Mouse (Mus musculus) cerebellum, adult 11 months (tissue): ENCODE measurements around the gene Irak1.

ENCODE experiments used
- DNase-seq: peaks from one replicate; pipeline ENCODE4 v3.0.0; 2022

Gene Irak1

DNA sequence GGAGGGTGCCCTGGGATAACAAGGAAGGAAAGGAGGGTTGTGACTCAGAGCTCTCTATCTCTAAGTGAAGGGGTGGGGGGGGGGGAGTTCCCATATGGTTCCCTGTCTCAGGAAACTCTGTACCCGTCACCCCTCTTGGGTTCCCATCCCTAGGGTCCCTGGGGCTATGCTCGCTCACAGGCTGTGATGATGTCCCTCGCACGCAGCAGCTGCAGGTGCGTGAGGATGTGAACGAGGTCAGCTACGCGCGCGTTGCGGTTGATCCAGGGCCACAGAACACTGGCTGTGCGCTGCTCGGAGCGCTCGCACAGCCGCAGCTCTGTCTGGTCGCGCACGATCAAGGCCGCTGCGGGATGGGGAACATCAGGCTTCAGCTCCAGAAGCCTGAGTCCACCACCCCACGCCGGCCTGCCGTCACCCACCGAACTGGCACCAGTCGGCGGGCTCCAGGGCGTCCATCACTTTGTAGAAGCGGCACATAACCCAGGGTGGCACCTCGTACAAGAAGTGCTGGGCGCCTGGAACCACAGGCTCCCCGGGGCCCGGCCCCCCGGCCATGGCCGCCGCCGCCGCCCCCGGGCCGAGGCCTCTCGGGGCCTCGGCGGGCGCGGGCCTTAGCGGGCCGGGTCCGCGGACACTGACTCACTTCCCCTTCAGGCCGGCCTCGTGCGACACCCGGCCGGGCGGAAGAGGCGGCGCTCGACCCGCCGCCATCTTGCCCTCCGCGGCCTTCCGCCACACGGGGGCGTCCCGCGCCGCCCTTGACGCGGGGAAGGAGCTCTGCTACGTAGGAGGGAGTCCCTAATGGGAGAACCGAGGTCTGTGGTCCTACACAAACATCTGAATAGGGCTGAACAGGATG lies at the start of gene Irak1:
Gene Irak1 (minus strand): TSS at position 731 of the 862 bp plus-strand sequence.
- peak; percentile 71 for DNase-seq

DNA sequence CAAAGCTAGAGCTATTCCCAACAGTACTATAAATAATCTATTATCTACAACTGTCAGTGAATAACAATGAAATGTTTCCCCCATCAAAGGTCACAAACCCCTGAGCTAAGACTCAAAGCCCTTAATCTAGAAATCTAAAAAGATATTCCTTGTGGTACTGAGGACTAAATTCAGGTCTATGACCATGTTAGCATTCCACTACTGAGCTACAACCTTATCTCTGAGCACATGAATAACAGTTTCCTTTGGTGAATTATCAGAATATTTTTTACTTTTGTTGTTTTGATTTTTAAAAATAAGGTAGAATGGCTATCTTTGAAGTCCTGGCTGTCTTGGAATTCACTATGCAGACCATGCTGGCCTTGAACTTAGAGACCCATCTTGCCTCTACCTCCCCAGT lies 47.1 kb upstream of the Irak1 start:
- no peak for DNase-seq

DNA sequence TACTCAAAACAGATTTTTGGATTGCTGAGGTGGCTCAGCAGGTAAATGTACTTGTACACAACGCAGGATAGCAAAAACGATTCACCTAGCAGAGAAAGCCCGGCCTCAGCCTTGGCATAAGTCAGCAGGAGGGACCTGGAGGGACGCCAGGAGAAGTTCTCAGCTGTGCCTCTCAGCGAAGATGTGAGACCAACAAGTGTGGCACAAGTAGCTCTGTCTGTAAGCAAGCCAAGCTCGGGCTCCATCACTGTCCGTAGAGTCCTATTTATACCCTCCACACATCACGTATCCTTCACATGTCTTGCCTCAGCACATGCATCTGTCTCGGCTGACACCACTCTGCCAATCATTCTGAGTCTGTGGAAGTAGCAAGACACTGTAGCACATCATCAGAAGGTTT lies 44.2 kb upstream of the Irak1 start:
- peak; percentile 25 for DNase-seq

DNA sequence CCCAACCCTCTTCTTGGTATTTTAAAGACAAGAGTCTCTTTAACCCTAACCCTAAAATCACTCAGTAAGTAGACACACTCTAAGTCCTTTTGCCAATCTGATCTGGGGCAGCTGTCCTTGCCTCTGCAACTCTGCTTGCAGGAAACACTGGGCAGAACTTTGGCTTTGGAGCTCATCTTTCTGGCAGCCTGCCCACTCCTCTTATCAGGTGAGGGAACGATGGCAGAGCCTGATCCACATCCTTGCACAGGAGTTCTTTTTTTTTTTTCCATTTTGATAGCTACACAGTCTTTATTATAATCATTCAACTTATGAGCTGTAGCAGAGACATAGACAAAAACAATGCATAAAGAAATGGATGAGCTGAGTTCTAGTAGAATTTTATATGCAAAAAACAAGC lies 21.4 kb upstream of the Irak1 start:
- DNase-seq, result no peak

DNA sequence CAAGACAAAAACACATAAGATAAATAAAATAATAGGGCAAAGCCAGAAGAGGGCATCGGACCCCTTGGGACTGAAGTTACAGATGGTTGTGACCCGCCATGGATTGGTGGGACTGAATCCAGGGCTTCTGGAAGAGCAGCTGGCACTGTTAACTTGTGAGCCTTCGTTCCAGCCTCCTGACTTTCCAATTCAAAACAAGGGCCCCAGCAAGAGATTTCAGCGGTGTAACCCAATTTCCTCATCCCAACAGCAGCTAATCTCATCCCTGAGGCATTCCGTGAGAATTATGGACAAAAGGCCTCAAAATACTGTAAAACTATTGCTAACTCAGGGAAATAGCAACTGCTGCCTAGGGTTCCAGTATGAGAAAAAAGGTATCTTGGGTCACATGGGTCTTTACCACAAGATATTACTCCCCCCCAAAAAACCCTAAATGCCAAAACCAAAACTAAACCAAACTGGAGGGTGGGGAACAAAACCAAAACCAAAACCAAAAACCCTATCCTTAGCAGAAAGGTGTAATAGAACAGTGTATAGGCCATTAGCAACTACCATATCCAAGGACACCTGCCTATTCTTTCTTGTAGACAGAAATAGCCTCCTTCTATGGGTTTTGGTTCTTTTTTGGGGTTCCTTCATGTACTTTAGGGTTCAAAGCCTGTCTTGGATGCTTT lies 14.1 kb upstream of the Irak1 start:
- DNase-seq, result no peak

DNA sequence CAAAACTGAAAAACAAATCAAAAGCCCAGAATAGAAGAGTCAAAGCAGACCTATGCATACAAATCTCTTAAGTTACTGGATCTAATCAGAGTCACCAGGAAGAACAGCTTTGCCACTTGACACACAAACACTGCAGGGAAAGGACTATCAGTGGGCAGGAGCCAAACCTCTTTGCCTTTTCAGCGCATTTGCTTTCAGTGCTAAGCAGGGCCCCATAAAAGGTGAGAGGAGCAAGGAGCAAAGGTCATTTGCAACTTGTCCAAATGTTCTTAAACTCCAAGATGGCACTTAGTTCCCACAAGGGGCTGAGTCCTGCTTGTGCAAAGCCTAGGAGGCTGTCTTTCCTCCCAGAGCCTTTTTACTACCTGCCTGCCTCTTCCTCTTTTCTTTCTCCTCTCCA lies 6.3 kb upstream of the Irak1 start:
- DNase-seq, result no peak

DNA sequence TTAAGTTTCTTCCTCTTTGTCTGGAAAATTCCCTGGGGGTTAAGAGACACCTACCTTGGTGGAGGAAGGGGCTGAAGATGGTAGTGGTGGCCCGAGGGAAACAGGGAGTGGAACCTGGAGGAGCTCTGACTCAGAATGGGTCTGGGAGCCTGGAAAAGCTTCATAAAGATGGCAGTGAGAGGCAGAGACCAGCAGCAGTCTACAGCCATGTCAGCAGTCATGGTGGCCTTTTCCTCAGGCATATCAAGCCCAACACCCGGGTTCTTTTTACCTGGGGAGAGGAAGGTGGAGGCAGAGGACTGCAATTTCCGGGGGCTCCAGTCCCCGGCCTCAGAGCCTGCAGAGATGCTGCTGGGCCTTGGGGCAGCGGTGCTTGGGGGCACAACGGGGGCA lies 927 bp downstream of the Irak1 start:
- no peak for DNase-seq

DNA sequence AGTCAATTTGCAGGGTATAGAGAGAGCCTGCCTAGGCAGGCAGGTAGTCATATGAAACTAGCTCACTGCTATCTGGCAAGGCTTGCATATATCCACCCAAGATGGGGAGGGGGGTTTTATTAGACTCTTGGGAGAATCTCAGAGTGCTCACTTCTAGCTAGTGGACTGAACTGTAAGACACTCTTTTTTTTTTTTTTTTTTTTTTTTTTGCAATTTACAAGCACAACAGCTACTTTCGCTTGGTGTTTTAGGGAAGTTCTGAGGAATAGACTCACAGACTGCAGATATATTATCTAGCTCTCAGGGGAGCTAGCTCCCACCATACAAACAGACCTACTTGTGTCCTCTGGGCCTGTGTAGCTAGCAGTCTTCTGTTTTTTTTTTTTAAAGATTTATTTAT lies 9.1 kb downstream of the Irak1 start:
- DNase-seq, result no peak

DNA sequence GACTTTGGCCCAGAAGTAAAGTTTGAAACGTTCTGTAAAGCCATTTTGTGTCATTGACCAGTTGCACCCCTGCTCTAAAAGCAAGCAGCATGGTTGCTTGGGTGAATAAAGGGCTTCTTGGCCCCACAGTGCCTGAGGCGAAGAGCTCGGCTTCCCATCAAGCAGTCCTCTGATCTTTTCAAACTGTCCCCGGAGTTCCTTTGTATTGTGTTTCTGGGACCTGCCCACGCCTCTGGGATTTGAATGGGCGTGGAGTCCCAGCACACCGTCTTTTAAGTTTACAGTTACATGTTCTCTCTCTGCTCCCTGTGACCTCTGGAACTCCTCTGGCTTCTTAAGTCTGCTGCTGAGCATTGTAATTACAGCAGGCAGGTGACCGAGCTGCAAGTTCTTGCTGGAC lies 15.7 kb downstream of the Irak1 start:
- DNase-seq, result no peak

DNA sequence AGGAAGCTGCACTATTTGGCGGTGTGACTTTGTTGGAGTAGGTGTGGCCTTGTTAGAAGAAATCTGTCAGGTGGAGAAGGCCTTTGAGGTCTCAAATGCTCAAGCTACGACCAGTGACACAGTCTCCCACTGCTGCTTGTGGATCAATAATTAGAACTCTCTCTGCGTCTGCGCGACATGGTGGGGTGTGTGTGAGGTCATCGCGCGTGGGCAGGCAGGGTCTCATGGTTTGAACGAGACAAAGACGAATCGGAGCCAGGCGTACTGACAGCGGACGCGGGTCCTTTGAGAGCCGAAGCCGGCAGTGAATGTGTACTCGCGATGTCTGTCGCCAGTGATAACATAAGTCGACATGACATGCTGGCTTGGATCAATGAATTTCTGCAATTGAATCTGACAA lies 17.3 kb downstream of the Irak1 start:
- DNase-seq, result no peak

DNA sequence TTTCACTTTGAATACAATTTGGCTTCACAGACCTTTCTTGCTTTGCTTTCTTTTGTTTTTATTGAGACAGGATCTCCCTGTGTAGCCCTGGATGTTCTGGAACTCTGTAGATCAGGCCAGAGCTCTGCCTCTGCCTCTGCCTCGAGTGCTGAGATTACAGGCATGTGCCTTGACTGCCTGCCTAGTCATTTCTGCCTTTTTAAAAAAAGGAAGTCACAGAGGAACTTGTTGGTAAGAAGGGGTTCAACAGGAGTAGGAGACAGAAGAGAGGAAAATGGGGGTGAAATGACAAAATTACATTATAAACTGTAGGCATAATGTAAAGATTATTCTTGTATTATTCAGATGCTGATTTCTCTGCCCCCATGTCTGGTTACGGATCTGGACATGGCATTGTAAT lies 20.1 kb downstream of the Irak1 start:
- no peak for DNase-seq

DNA sequence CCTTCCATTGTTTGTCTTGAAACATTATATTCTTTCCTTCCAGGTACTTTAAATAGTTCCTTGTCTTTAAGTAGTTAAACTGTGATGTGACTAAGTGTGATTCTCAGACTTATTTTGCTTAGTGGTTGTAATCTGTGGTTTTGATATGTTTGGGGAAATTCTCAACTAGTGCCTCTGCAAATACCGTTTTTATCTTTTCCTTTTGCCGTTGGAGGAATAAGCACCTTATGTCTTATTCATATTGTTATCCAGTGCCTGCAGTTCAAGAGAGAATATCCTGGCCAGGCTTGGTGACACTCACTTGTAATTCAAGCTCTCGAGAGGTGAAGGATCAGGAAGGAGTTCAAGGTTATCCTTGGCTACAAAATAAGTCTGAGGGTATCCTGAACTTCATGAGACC lies 22.7 kb downstream of the Irak1 start:
- no peak for DNase-seq

DNA sequence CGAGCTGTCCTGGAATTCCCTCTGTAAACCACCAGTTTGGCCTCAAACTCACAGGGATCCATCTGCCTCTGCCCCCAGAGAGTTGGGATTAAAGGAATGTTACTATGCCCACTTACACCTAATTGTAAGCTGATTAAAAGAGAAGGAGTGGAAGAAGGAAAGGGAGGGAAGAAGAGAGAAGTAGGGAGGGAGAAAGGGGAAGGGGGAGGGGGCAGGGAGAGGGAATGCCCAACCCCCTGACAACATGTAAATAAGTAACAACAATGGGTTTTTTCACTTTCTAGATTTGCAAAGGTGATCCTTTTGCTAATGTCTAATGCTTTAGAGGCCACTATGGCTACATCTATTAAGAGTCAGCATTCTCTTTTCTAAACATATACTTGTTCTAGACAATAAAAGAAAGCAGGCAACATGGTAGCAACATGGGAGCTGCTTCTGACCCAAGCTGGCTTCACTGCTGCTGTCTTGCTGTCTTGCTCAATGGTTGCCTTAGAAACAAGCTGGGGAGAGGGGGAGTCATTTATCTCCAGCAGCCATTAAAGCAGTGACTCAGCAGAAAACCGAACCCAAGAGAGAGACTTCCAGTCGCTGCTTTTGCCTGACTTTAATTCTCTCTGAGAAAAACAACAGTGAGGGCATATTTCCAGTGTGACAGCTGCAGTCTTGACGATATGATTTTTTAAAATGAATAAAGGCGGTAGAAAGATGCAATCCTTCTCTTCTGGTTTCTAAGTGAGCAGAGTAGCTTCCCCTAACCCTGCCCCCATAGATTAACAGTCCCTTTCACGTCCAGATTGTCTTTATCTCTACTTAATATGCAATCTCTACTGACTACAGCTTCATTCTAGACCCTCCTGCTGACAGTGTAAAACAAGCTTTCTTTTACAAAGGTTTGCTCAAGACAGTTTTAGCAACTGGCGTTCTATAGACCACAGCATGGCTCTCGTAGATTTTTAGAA lies 24.5 kb downstream of the Irak1 start:
- DNase-seq, result no peak

DNA sequence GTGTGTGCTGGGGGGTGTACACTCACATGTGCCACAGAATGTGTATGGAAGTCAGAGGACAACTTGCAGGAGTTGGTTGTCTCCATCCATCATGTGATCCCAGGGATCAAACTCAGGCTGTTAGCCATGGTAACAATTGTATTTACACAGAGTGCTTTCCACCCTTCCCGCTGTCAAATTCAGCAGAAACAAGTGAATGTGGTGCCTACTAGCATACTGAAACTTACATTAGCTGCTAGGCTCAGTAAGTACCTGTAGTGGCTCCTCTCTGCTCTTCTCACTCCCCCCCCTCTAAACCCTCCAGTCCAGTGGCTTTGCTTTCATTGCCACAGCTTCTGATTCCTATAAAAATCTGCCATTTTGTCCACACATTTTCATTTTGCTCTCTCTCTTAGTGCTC lies 45.9 kb downstream of the Irak1 start:
- DNase-seq, result no peak

DNA sequence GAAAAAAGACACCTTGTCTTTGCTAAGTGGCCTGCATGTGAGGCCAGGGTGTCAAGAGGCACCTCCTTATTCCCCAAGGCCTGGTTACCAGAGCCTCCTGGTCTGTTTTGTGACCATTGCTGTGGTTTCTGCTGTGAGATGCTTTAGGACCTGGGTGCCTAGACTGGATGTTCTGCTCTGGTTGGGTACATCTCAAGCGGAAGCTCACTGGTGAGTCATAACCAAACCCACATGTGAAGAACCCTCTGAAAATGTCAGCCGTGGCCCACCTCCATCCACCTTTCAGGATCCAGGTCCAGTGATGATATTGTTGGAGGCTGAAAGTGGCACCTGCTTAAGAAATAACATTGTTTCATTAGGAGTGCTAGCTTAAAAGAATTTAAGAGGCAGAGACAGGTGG lies 47.4 kb downstream of the Irak1 start:
- no peak for DNase-seq

DNA sequence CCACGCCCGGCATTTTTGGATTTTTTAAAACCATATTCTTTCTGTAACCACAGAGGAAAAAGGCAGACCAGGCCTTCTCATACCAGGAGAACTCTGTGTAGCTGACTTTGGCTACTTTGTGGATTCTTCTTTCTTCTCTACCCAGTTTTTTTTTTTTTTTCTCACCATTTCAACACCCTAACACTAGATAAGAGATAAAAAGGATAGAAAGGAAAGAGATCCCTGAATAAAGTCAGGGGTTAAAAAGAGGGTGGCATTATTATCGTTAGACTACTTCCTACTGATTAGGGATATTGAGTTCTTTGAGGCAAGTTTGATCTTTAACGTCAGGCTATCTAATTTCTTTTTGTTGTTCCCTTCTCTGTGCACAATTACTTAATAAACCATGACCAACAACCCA lies 50.9 kb downstream of the Irak1 start:
- DNase-seq, result no peak

DNA sequence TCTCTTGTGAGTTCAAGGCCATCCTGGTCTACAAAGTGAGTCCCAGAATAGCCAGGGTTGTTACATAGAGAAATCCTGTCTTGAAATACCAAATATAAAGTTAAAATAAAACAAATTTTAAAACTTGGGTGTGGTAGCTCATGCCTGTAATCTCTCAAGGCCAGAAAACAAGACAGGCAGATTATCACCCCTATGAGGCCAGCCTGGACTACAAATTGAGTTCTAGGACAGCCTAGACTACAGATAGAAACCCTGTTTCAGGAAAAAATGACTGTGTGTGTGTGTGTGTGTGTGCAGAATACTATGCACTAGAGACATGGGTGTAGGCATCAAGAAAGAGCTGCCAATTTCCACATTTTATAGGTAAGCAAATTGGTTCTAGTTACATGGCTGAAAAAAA lies 52.9 kb downstream of the Irak1 start:
- DNase-seq, result no peak

DNA sequence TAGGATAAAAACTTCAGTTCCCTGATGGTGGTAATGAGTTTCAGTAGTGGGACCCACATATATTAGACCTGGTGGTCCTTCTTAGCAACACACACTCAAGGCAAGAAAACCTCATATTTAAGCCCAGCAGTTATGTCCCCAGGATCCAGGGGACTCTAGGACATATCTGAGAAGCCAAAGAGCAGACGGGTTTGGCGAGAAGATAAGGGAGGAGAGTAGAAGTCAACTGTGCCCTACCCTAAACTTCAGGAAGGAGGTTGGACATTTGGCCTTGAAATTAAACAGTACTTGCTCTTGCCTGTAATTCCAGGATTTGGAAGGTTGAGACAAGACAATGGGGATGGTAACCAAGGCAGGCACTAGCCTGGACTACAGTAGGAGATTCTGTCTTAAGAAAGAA lies 54.0 kb downstream of the Irak1 start:
- no peak for DNase-seq

DNA sequence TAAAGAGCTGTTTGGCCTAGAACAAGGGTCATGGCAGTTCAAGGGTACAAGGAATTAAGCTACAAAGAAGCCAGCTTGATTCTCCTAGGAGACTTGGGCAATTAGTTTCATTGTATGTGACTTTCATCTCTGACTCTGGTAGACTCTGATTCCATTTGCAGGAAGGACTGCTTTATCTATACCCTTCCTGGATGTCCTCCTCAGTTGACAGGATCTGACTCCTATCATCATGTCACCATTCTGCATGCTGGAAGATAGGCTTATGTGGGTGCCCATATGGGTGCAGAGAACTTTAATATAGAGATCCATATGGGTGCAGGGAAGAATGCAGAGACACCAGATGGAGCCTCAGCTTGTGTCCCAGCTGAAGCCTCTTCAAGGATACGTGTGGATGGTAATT lies 54.6 kb downstream of the Irak1 start:
- DNase-seq, result no peak

DNA sequence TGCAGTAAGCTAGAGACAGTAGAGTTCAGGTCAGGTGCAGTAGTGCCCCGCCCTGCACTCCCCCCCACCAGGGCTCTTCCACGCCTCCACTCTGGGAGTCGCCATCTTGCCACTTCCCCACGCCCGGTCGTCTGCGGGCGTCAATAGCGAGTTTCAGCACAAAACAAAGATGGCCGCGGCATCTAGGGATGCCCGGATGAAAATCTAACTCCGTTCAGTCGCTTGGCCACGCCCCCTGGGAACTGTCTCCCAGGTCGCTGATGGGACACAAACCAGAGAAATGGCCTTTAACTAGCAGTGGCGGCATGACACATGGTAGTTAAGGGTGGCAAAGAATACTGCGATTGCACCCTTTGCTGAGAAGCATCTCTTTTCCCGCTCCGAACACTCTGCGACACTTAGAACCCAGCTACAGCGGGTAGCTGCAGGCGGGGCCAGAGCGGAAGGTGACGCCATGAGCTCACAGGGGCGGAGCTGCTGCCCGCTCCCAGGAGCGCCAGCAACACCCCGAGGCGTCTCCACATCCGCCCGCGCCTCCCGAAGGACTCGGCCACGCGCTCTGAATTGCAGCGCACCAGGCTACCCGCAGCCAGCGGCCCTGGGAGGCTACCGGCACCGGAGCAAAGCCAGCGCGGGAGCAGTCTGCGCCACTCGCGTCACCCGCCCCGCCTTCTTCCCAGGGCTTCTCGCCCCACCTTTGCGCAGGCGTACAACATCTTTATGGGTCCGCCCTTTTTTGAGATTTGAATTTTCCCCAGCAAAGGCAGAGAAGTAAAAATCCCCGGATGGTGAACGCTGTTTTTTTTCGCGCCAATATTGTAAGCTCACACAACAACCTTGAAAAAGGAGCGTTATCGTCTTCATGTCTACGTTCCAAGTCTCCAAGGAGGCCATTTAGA lies 56.3 kb downstream of the Irak1 start:
- DNase-seq, result peak; percentile 88

DNA sequence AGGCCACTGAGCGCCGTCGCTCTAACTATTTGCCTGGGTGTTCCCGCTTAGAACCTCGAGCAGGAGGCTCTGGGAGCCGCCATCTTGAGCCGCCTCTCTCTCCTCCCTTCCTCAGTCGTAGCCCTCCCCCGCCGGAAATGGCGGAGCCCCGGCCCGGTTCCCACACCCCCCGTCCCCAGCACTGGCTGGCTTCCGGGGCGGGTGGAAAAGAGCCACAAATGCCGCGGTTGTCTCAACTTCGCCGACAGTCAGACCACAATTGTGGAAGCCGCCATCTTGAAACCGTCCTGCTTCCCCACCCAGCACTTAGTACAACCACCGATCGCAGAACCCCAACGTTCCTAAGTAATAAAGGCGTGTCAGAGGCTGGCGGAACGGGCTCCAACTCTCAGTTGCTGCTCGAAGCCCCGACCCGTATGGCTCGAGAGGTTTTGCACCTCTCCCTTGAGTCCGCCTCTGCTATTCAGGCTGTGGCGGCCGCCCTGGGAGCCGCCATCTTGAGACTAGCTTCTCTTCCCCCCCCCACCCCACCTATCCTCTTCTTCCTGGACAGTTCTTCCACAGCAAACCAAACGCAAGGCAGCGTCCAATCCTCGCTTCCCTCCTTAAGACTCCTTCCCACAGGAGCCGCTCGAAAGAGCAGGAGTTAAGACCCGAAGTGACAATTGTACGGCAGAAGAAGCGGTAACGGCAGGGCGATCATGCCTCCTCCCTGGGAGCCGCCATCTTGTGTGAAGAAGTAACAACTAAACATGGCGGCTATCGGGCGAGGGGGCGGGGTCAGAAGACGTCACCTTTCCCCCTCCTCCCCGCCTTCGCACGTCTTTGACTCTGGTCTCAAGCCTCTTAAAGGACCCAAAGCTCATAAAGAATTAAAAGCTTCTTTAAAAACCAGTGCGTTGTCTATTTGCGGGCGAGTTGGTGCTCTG lies 57.2 kb downstream of the Irak1 start, which contains the start of gene Hcfc1:
Gene Hcfc1 (minus strand): TSS at position 110 of the 929 bp plus-strand sequence.
- DNase-seq, result peak; percentile 88
